ENCODE assay signal across 9 mouse cellular contexts in the genomic region with DNA sequence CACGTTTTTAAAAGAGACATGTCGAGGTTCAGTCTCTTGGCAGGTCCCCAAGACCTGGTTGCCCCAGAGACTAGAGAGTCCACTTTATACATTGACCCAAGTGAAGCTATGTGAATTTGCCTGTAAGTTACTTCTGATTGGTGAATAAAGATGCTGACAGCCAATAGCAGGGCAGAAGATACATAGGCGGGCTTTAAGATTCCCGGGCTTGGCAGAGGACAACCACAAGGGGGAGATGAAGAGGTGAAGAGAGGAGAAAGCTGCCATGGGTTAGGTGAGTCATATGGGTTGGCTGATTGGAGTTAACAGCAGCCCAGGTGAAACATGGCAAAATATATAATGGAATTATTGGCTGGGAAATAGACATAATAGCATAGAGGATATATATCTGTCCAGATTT. TPM values are rescaled to one million over a fixed set of nuclear protein-coding genes. Genes with fewer than 3 reads are reported as not detected.
DNase-seq lines count a peak whose midpoint lies in the region; ATAC-seq and TF ChIP-seq lines count a peak whose summit lies in the region.
"Had no signal": no experiment of that assay in that cellular context is flagged by ENCODE, and none has a peak within 500 bp of the region (broad histone marks: within the 10 kb centered on the region; RNA-seq: fewer than 3 reads in every experiment).

No protein-coding gene starts in this region.

- H3K4me3 ChIP-seq in hindbrain, embryonic 10.5 days = no peak overlapping the region
- H3K4me3 ChIP-seq in hindbrain, embryonic 13.5 days = no peak overlapping the region
- no peak overlapping the region for H3K4me3 ChIP-seq in left cerebral cortex, adult 2 months
- H3K4me3 ChIP-seq in spleen, adult 2 months (ENCODE audit: extremely low read depth, insufficient read depth, insufficient read length) = no peak overlapping the region
- H3K4me3 ChIP-seq: neural tube, embryonic 12.5 days had no signal

- TF ChIP-seq CTCF in left cerebral cortex, adult 2 months (IDR thresholded peaks at IDR 0.05) = peak; percentile 69
- peak; percentile 55; the same call in 1 of the 2 replicates for TF ChIP-seq CTCF in spleen, adult 2 months (IDR thresholded peaks at IDR 0.05; ENCODE audit: extremely low read depth, insufficient read depth, insufficient read length, insufficient replicate concordance)

- peaks cover 8% of the 10 kb centered on the region for H3K36me3 ChIP-seq in hindbrain, embryonic 10.5 days
- peaks cover 11% of the 10 kb centered on the region for H3K36me3 ChIP-seq in hindbrain, embryonic 13.5 days
- H3K36me3 ChIP-seq in spleen, adult 2 months (ENCODE audit: control insufficient read depth, insufficient read depth, low read length) = peaks cover 8% of the 10 kb centered on the region
- H3K36me3 ChIP-seq: neural tube, embryonic 12.5 days had no signal

- no peak overlapping the region for H3K4me2 ChIP-seq in hindbrain, embryonic 13.5 days
- H3K4me2 ChIP-seq: neural tube, embryonic 12.5 days had no signal

- H3K9ac ChIP-seq in hindbrain, embryonic 13.5 days = no peak overlapping the region
- H3K9ac ChIP-seq: neural tube, embryonic 12.5 days had no signal

- no peaks in the 10 kb centered on the region for H3K9me3 ChIP-seq in hindbrain, embryonic 10.5 days
- H3K9me3 ChIP-seq in hindbrain, embryonic 13.5 days = no peaks in the 10 kb centered on the region
- H3K9me3 ChIP-seq: neural tube, embryonic 12.5 days had no signal

- TF ChIP-seq POLR2A in spleen, adult 2 months (IDR thresholded peaks at IDR 0.05; ENCODE audit: low read depth, low read length) = no peak

- H3K27ac ChIP-seq in hindbrain, embryonic 10.5 days = no peak overlapping the region
- no peak overlapping the region for H3K27ac ChIP-seq in hindbrain, embryonic 13.5 days
- no peak overlapping the region for H3K27ac ChIP-seq in left cerebral cortex, adult 2 months
- H3K27ac ChIP-seq in spleen, adult 2 months (ENCODE audit: insufficient read depth, low read length) = no peak overlapping the region
- H3K27ac ChIP-seq: neural tube, embryonic 12.5 days had no signal

- no peak for ATAC-seq in hindbrain, embryonic 13.5 days (ENCODE audit: low FRiP score)
- ATAC-seq in cerebellum, adult (ENCODE audit: insufficient number of reproducible peaks, low FRiP score, low TSS enrichment) = peak; percentile 83
- peak; percentile 100 for ATAC-seq in megakaryocyte progenitor cell, adult 5-6 weeks (replicated peaks; ENCODE audit: poor library complexity)

- peak; percentile 39 for DNase-seq in hindbrain, embryonic 10.5 days (ENCODE audit: low spot score)
- DNase-seq in forelimb bud, embryonic 11.5 days (ENCODE audit: low read depth, low spot score) = peak; percentile 68
- peak; percentile 94 for DNase-seq in induced T-regulatory cell, adult 2 months (ENCODE audit: low read depth)
- DNase-seq in left cerebral cortex, adult 2 months (ENCODE audit: extremely low spot score in 1 of 2, low spot score in 2 of 2) = peak; percentile 31 to 48
- peak; percentile 71 to 77 for DNase-seq in spleen, adult 2 months (ENCODE audit: low read depth in 1 of 2, low spot score in 2 of 2)

- intact Hi-C loops in left cerebral cortex, adult 2 months (cut with DNase I) = loop anchor here (5.0 kb wide), 1 partner anchor 137 kb away; no protein-coding TSS in a partner anchor

- no peaks in the 10 kb centered on the region for H3K27me3 ChIP-seq in hindbrain, embryonic 10.5 days (ENCODE audit: insufficient read depth, poor library complexity, severe bottlenecking)
- H3K27me3 ChIP-seq in hindbrain, embryonic 13.5 days = no peaks in the 10 kb centered on the region
- H3K27me3 ChIP-seq in spleen, adult 2 months (ENCODE audit: control insufficient read depth, insufficient read depth, low read length) = no peaks in the 10 kb centered on the region
- H3K27me3 ChIP-seq: neural tube, embryonic 12.5 days had no signal

- no peaks in the 10 kb centered on the region for H3K4me1 ChIP-seq in hindbrain, embryonic 10.5 days (replicated peaks)
- 0 out of 2 replicates have a peak, but pooled peaks cover 4% of the 10 kb centered on the region for H3K4me1 ChIP-seq in hindbrain, embryonic 13.5 days (replicated peaks)
- no peaks in the 10 kb centered on the region for H3K4me1 ChIP-seq in spleen, adult 2 months (ENCODE audit: control insufficient read depth, insufficient read depth, insufficient read length)
- H3K4me1 ChIP-seq: neural tube, embryonic 12.5 days had no signal

- 50% methylated on average over 4 of the region's 4 CpGs for WGBS in hindbrain, embryonic 10.5 days
- WGBS in hindbrain, embryonic 13.5 days = 55% methylated on average over 4 of the region's 4 CpGs
- WGBS in spleen, adult 2 months = 47% methylated on average over 4 of the region's 4 CpGs

RNA-seq across cellular contexts. Expression of a gene that starts 25.8 kb away (rescaled TPM):
- polyA plus RNA-seq in hindbrain, embryonic 10.5 days (2016; fragmentation: Nextera tagmentation; extraction: Ambion mirVana) = 0.24 and 0.37 TPM in 2 replicates
- polyA plus RNA-seq in hindbrain, embryonic 13.5 days (2015; fragmentation: Nextera tagmentation; extraction: Ambion mirVana) = 0.23 and 0.87 TPM in 2 replicates
- under 1 TPM; 0.58 to 0.75 TPM for total RNA-seq in left cerebral cortex, adult 2 months (2021)
- 0.29 TPM in 1 of 2 replicates, not detected in the other for total RNA-seq in megakaryocyte progenitor cell, adult 5-6 weeks (2015)
- total RNA-seq in megakaryocyte progenitor cell, adult 5-6 weeks (2017) = not detected in 2 replicates
- 12.9 and 20.8 TPM in 2 replicates for polyA plus RNA-seq in spleen, adult 2 months (2012; rRNA removed)

RNA-seq across cellular contexts. Expression of a gene that starts 26.5 kb away (rescaled TPM):
- polyA plus RNA-seq in hindbrain, embryonic 10.5 days (2016; fragmentation: Nextera tagmentation; extraction: Ambion mirVana) = 21.9 and 23.2 TPM in 2 replicates
- polyA plus RNA-seq in hindbrain, embryonic 13.5 days (2015; fragmentation: Nextera tagmentation; extraction: Ambion mirVana) = 23.4 and 24.4 TPM in 2 replicates
- total RNA-seq in left cerebral cortex, adult 2 months (2021) = 10 to 100 TPM; 15.3 to 17.5 TPM
- 60.4 TPM in 2 replicates for total RNA-seq in megakaryocyte progenitor cell, adult 5-6 weeks (2015)
- total RNA-seq in megakaryocyte progenitor cell, adult 5-6 weeks (2017) = 30.9 and 32.4 TPM in 2 replicates
- 24.7 and 30.2 TPM in 2 replicates for polyA plus RNA-seq in spleen, adult 2 months (2012; rRNA removed)

RNA-seq across cellular contexts. Expression of a gene that starts 49.7 kb away (rescaled TPM):
- polyA plus RNA-seq in hindbrain, embryonic 10.5 days (2016; fragmentation: Nextera tagmentation; extraction: Ambion mirVana) = 2.1 and 4.3 TPM in 2 replicates
- polyA plus RNA-seq in hindbrain, embryonic 13.5 days (2015; fragmentation: Nextera tagmentation; extraction: Ambion mirVana) = 2.7 and 3.8 TPM in 2 replicates
- 1 to 10 TPM; 7.1 to 8.2 TPM for total RNA-seq in left cerebral cortex, adult 2 months (2021)
- total RNA-seq in megakaryocyte progenitor cell, adult 5-6 weeks (2015) = 7.7 and 8.0 TPM in 2 replicates
- 19.0 and 19.2 TPM in 2 replicates for total RNA-seq in megakaryocyte progenitor cell, adult 5-6 weeks (2017)
- polyA plus RNA-seq in spleen, adult 2 months (2012; rRNA removed) = 0.83 TPM in 2 replicates

Comparison
In these comparisons a context has a peak if more than half of its experiments do, and no peak if none do; other contexts are left out.
1. DNase-seq: peak in every context shown above with its lines; median percentile 94 in induced T-regulatory cell, adult 2 months; 74 in spleen, adult 2 months; 68 in forelimb bud, embryonic 11.5 days; 40 in left cerebral cortex, adult 2 months; 39 in hindbrain, embryonic 10.5 days.